ENCODE assay signal across 10 mouse cellular contexts in genomic region chr2:72507855-72508635, GRCm38 (mm10). TPM values are rescaled to one million over a fixed set of nuclear protein-coding genes. Genes with fewer than 3 reads are reported as not detected.
DNase-seq lines count a peak whose midpoint lies in the region; ATAC-seq and TF ChIP-seq lines count a peak whose summit lies in the region.
"Had no signal": no experiment of that assay in that cellular context is flagged by ENCODE, and none has a peak within 500 bp of the region (broad histone marks: within the 10 kb centered on the region; RNA-seq: fewer than 3 reads in every experiment).

No protein-coding gene starts in this region.

- ATAC-seq in lung, embryonic 16.5 days (ENCODE audit: low read depth) = no peak
- no peak; the same call in 1 of the 2 replicates for ATAC-seq in forebrain, embryonic 13.5 days

- peaks cover 11% of the 10 kb centered on the region for H3K4me1 ChIP-seq in lung, embryonic 16.5 days (replicated peaks; ENCODE audit: control insufficient read depth, insufficient read depth, low read length)
- H3K4me1 ChIP-seq in lung, adult 2 months (ENCODE audit: control insufficient read depth, insufficient read depth, low read length) = no peaks in the 10 kb centered on the region
- H3K4me1 ChIP-seq in forebrain, embryonic 13.5 days = peaks cover 20% of the 10 kb centered on the region

- H3K27ac ChIP-seq in lung, embryonic 16.5 days (ENCODE audit: low read length) = no peak overlapping the region
- no peak overlapping the region for H3K27ac ChIP-seq in forebrain, embryonic 13.5 days

- DNase-seq in cerebellum, postnatal 10 days = peak; percentile 21 to 33
- DNase-seq in cerebellum, postnatal 25 days = no peak
- DNase-seq in lung, adult 2 months = no peak
- DNase-seq in induced T-regulatory cell, adult 2 months (ENCODE audit: low read depth) = peak; percentile 29
- DNase-seq in liver = no peak
- no peak for DNase-seq in kidney, postnatal 4 days
- DNase-seq: layer of hippocampus, postnatal 36 days had no signal

- no peak overlapping the region for H3K9ac ChIP-seq in lung, embryonic 16.5 days (ENCODE audit: low read length)
- no peak overlapping the region for H3K9ac ChIP-seq in forebrain, embryonic 13.5 days

- no peaks in the 10 kb centered on the region for H3K27me3 ChIP-seq in lung, embryonic 16.5 days (ENCODE audit: control insufficient read depth, insufficient read depth, low read depth, low read length)
- H3K27me3 ChIP-seq in forebrain, embryonic 13.5 days = no peaks in the 10 kb centered on the region

- no peak overlapping the region for H3K4me3 ChIP-seq in lung, embryonic 16.5 days (ENCODE audit: low read length)
- no peak overlapping the region for H3K4me3 ChIP-seq in lung, adult 2 months (replicated peaks; ENCODE audit: extremely low read depth, low read depth, low read length)
- H3K4me3 ChIP-seq in forebrain, embryonic 13.5 days = no peak overlapping the region

- H3K4me2 ChIP-seq in lung, embryonic 16.5 days (ENCODE audit: low read depth, low read length) = 0 out of 2 replicates have a peak overlapping the region, but pooled peaks have one; percentile 16
- peak overlapping the region; percentile 38 for H3K4me2 ChIP-seq in forebrain, embryonic 13.5 days
- H3K4me2 ChIP-seq: liver, embryonic 11.5 days had no signal

- 25% methylated on average over 18 of the region's 18 CpGs for WGBS in lung, embryonic 16.5 days
- 32% methylated on average over 18 of the region's 18 CpGs for WGBS in lung, adult 2 months
- WGBS in forebrain, embryonic 13.5 days = 35% methylated on average over 18 of the region's 18 CpGs

- TF ChIP-seq POLR2A in lung, adult 2 months (IDR thresholded peaks at IDR 0.05; ENCODE audit: borderline replicate concordance, extremely low read depth, low read depth, low read length) = no peak

- no peak for TF ChIP-seq CTCF in lung, adult 2 months (IDR thresholded peaks at IDR 0.05; ENCODE audit: insufficient read depth, low read length)

- no peaks in the 10 kb centered on the region for H3K36me3 ChIP-seq in lung, embryonic 16.5 days (ENCODE audit: control insufficient read depth, insufficient read depth, low read length)
- H3K36me3 ChIP-seq in forebrain, embryonic 13.5 days (ENCODE audit: poor library complexity, severe bottlenecking) = no peaks in the 10 kb centered on the region

- H3K9me3 ChIP-seq in lung, embryonic 16.5 days (ENCODE audit: control insufficient read depth, low read length) = no peaks in the 10 kb centered on the region
- H3K9me3 ChIP-seq in forebrain, embryonic 13.5 days (replicated peaks) = no peaks in the 10 kb centered on the region

RNA-seq across cellular contexts. Expression of gene Cdca7, which starts 32.1 kb away (rescaled TPM):
- polyA plus RNA-seq in lung, embryonic 16.5 days (2015; fragmentation: Nextera tagmentation; extraction: Ambion mirVana) = 130 and 137 TPM in 2 replicates
- 6.1 and 8.1 TPM in 2 replicates for polyA plus RNA-seq in lung, adult 2 months (2012; rRNA removed)
- polyA plus RNA-seq in forebrain, embryonic 13.5 days (2015; fragmentation: Nextera tagmentation; extraction: Ambion mirVana) = 198 and 207 TPM in 2 replicates

Comparison
In these comparisons a context has a peak if more than half of its experiments do, and no peak if none do; other contexts are left out.
1. DNase-seq: peak in cerebellum, postnatal 10 days (2 of 2) and induced T-regulatory cell, adult 2 months (single experiment); none in cerebellum, postnatal 25 days (0 of 2), lung, adult 2 months (single experiment), liver (single experiment) and kidney, postnatal 4 days (0 of 2).
2. RNA of gene Cdca7, which starts 32.1 kb away (polyA plus RNA-seq): 198 to 207 TPM in forebrain, embryonic 13.5 days and 130 to 137 TPM in lung, embryonic 16.5 days; 6.1 to 8.1 TPM in lung, adult 2 months; every median in the first group is over 10 times any median in the second.